Mouse (Mus musculus) fibroblast of lung, adult 2 months (primary cell): ENCODE data around the gene Irx1.

Experiments used
- DNase-seq: peaks from one replicate; pipeline ENCODE4 v3.0.0-alpha.2; 2011; ENCODE audit warnings: low read depth

The Irx1 gene

GRCm38 (mm10) chr13:71910361-71910760, 53.2 kb downstream of the Irx1 start:
- no peak for DNase-seq
